Mouse (Mus musculus) midbrain, embryonic 10.5 days (tissue): Measurements from ENCODE around the gene Nploc4. TPM values are rescaled to one million over a fixed set of nuclear protein-coding genes. Genes with fewer than 3 reads are reported as not detected.

Experiments
- microRNA-seq: library from miRNA; unstranded; fragments of <30 nt; microRNA quantifications from one replicate; pipeline ENCODE4, GENCODE M21; 2017
- polyA plus RNA-seq: library from polyadenylated mRNA; unstranded; fragments of >200 nt; fragmentation: Nextera tagmentation; extraction: Ambion mirVana; gene quantifications from 2 replicates; pipeline ENCODE4 v1.2.1, GENCODE M21; 2016

Gene Nploc4
- polyA plus RNA-seq, 1 experiment from 2014 or later: 45.1 TPM

Small RNA genes within 50 kb of the gene (microRNA-seq; reads per million reads assigned to microRNA genes)
- gene Gm23419: not detected
- 4.8 reads per million, percentile 11 among the genes with 10 or more reads in this experiment for gene Mir6935

Other genes with a start within 250 kb of the Nploc4 start
- gene Bahcc1, start 204.8 kb downstream of the Nploc4 start, polyA plus RNA-seq: 14.3 and 16.6 TPM in 2 replicates
- gene Actg1, start 89.2 kb downstream of the Nploc4 start, polyA plus RNA-seq: 2,836 and 2,964 TPM in 2 replicates
- 0.61 and 0.62 TPM in 2 replicates for gene Fscn2, start 76.2 kb downstream of the Nploc4 start, polyA plus RNA-seq
- 34.5 and 41.8 TPM in 2 replicates for gene Faap100, start 58.9 kb downstream of the Nploc4 start, polyA plus RNA-seq
- 0.39 TPM in 1 of 2 replicates, not detected in the other for gene Tspan10, start 4.9 kb upstream of the Nploc4 start, polyA plus RNA-seq
- gene Pde6g, start 15.8 kb upstream of the Nploc4 start, polyA plus RNA-seq: 0.20 and 0.53 TPM in 2 replicates
- gene Oxld1, start 20.4 kb upstream of the Nploc4 start, polyA plus RNA-seq: 9.0 and 11.8 TPM in 2 replicates
- gene Ccdc137, start 20.4 kb upstream of the Nploc4 start, polyA plus RNA-seq: 38.9 and 41.8 TPM in 2 replicates
- gene Arl16, start 29.9 kb upstream of the Nploc4 start, polyA plus RNA-seq: 61.8 and 64.0 TPM in 2 replicates
- 167 and 194 TPM in 2 replicates for gene Mrpl12, start 46.9 kb upstream of the Nploc4 start, polyA plus RNA-seq
- 50.1 and 53.4 TPM in 2 replicates for gene Slc25a10, start 54.1 kb upstream of the Nploc4 start, polyA plus RNA-seq
- 0.26 and 0.27 TPM in 2 replicates for gene Gcgr, start 93.0 kb upstream of the Nploc4 start, polyA plus RNA-seq
- 226 and 238 TPM in 2 replicates for gene Mcrip1, start 112.0 kb upstream of the Nploc4 start, polyA plus RNA-seq
- gene Ppp1r27, start 113.4 kb upstream of the Nploc4 start, polyA plus RNA-seq: not detected in 2 replicates
- 534 and 562 TPM in 2 replicates for gene P4hb, start 135.5 kb upstream of the Nploc4 start, polyA plus RNA-seq
- gene Arhgdia, start 143.9 kb upstream of the Nploc4 start, polyA plus RNA-seq: 743 and 777 TPM in 2 replicates
- 605 and 647 TPM in 2 replicates for gene Alyref, start 160.7 kb upstream of the Nploc4 start, polyA plus RNA-seq
- 216 and 231 TPM in 2 replicates for gene Anapc11, start 160.7 kb upstream of the Nploc4 start, polyA plus RNA-seq
- 0.65 and 0.66 TPM in 2 replicates for gene Npb, start 170.8 kb upstream of the Nploc4 start, polyA plus RNA-seq
- 140 and 151 TPM in 2 replicates for gene Pcyt2, start 180.2 kb upstream of the Nploc4 start, polyA plus RNA-seq
- gene Sirt7, start 187.5 kb upstream of the Nploc4 start, polyA plus RNA-seq: 34.2 and 37.4 TPM in 2 replicates
- 19.8 and 23.0 TPM in 2 replicates for gene Mafg, start 195.9 kb upstream of the Nploc4 start, polyA plus RNA-seq
- 37.6 and 43.4 TPM in 2 replicates for gene Pycr1, start 206.1 kb upstream of the Nploc4 start, polyA plus RNA-seq
- 0.15 TPM in 1 of 2 replicates, not detected in the other for gene Myadml2, start 210.4 kb upstream of the Nploc4 start, polyA plus RNA-seq
- gene Notum, start 223.5 kb upstream of the Nploc4 start, polyA plus RNA-seq: 3.3 and 3.6 TPM in 2 replicates
- gene Aspscr1, start 235.3 kb upstream of the Nploc4 start, polyA plus RNA-seq: 150 and 161 TPM in 2 replicates